Mouse (Mus musculus) cerebellum, adult 2 months (tissue): ENCODE measurements around the gene Afdn.

ENCODE experiments used
- CTCF ChIP-seq: fragments of 200-500 bp; IDR thresholded peaks from 2 replicates; pipeline ENCODE4 v1.5.1; 2011; ENCODE audit warnings: low read depth, mild to moderate bottlenecking, control low read depth, low read length, moderate library complexity, borderline replicate concordance; ENCODE audit not compliant: insufficient read depth
- POLR2A ChIP-seq: fragments of 200-500 bp; IDR thresholded peaks from 2 replicates; pipeline ENCODE4 v1.6.1; 2011; ENCODE audit warnings: low read length, control low read depth, borderline replicate concordance; ENCODE audit not compliant: insufficient read depth

GRCm38 (mm10) chr17:13938652-13939051 is 178.3 kb downstream of the Afdn start:
- TF ChIP-seq CTCF = no peak
- no peak for TF ChIP-seq POLR2A
